Mouse (Mus musculus) neural tube, embryonic 14.5 days (tissue): Measurements from ENCODE around the gene Kdm6b. TPM values are rescaled to one million over a fixed set of nuclear protein-coding genes. Genes with fewer than 3 reads are reported as not detected.

Source experiments
- ATAC-seq: fragments of 200-750 bp; cut with Nextera tagmentation; 2 replicates; pipeline ENCODE4 v1.8.0; 2017; ENCODE audit warnings: low read depth, mild to moderate bottlenecking, moderate TSS enrichment, moderate library complexity
- H3K27ac ChIP-seq: fragments of 300-500 bp; sonication (generic); 2 replicates; pipeline ENCODE4 v1.5.1; 2014; ENCODE audit warnings: low read depth, mild to moderate bottlenecking, control low read depth, low read length, moderate library complexity, mixed read lengths
- H3K27me3 ChIP-seq: fragments of 300-500 bp; sonication (generic); 2 replicates; pipeline ENCODE4 v1.6.1; 2014; ENCODE audit warnings: low read length; ENCODE audit not compliant: control insufficient read depth, insufficient read depth
- H3K36me3 ChIP-seq: fragments of 300-500 bp; sonication (generic); 2 replicates; pipeline ENCODE4 v1.6.1; 2014; ENCODE audit warnings: low read length, mixed read lengths; ENCODE audit not compliant: control insufficient read depth, insufficient read depth
- H3K4me1 ChIP-seq: fragments of 300-500 bp; sonication (generic); 2 replicates; pipeline ENCODE4 v1.6.1; 2014; ENCODE audit warnings: low read length; ENCODE audit not compliant: control insufficient read depth, insufficient read depth
- H3K4me2 ChIP-seq: fragments of 300-500 bp; sonication (generic); 2 replicates; pipeline ENCODE4 v1.6.1; 2014; ENCODE audit warnings: mild to moderate bottlenecking, low read depth, low read length, control low read depth
- H3K4me3 ChIP-seq: fragments of 300-500 bp; sonication (generic); 2 replicates; pipeline ENCODE4 v1.5.1; 2014; ENCODE audit warnings: low read depth, low read length, control low read depth, mixed read lengths
- H3K9ac ChIP-seq: fragments of 300-500 bp; sonication (generic); replicated peaks from 2 replicates; pipeline ENCODE4 v1.6.1; 2014; ENCODE audit warnings: low read depth, mild to moderate bottlenecking, control low read depth, low read length, mixed read lengths
- H3K9me3 ChIP-seq: fragments of 300-500 bp; sonication (generic); 2 replicates; pipeline ENCODE4 v1.6.1; 2016; ENCODE audit warnings: low read length; ENCODE audit not compliant: control insufficient read depth
- WGBS: fragments of 180-500 bp; shearing (Covaris S2); extraction: QIAGEN DNeasy Blood & Tissue Kit; methylation state at CpG from one replicate; pipeline ENCODE4 v1.1.7; 2014; 5-methylcytosine and 5-hydroxymethylcytosine counted together
- polyA plus RNA-seq: library from polyadenylated mRNA; unstranded; fragments of >200 nt; fragmentation: Nextera tagmentation; extraction: Ambion mirVana; gene quantifications from 2 replicates; pipeline ENCODE4 v1.2.1, GENCODE M21; 2014

Gene Kdm6b
- polyA plus RNA-seq, 1 experiment from 2014 or later = 37.5 TPM

GRCm38 (mm10) chr11:69366855-69367615 lies 46.4 kb downstream of the Kdm6b start:
- H3K4me1 ChIP-seq = peaks cover 51% of the 10 kb centered on the region
- no peak for ATAC-seq

GRCm38 (mm10) chr11:69366157-69366854 lies 47.2 kb downstream of the Kdm6b start:
- peak overlapping the region; percentile 100 for H3K9ac ChIP-seq
- peaks cover 44% of the 10 kb centered on the region for H3K4me1 ChIP-seq
- peak overlapping the region; percentile 98 for H3K4me2 ChIP-seq
- peak overlapping the region; percentile 100 for H3K27ac ChIP-seq
- peaks cover 21% of the 10 kb centered on the region for H3K36me3 ChIP-seq
- H3K9me3 ChIP-seq = no peaks in the 10 kb centered on the region
- H3K4me3 ChIP-seq = peak overlapping the region; percentile 85
- ATAC-seq = peak; percentile 88
- no peaks in the 10 kb centered on the region for H3K27me3 ChIP-seq
- WGBS = under 1% methylated on average over 26 of the region's 26 CpGs

More at GRCm38 (mm10) chr11:69366855-69367615, 46.4 kb downstream of the Kdm6b start:
- Histone ChIP-seq H3K4me2 (peak overlapping the region; percentile 98), H3K27ac (peak overlapping the region; percentile 100), H3K9me3 (no peaks in the 10 kb centered on the region), H3K9ac (peak overlapping the region; percentile 100), H3K4me3 (peak overlapping the region; percentile 85), H3K27me3 (no peaks in the 10 kb centered on the region), H3K36me3 (peaks cover 14% of the 10 kb centered on the region)
- WGBS = under 1% methylated on average over 22 of the region's 22 CpGs

DNA sequence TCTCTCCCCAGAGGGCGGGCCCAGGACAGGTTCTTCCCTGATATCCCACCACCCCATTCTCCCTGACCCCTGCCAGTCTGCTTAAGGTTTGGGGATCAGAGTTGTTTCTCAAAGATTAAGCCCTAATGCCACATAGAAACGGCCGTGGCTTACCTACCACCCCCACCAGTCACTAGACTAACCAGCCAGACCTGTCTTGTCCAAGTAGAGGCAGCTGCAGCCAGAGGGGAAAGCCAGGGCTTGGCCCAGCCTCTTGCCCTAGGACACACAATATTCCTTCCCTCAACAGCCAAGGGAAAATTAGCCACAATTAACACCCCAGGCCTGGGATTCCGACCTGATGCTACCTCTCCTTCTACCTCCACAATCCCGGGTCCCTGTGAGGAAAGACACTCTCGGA lies 47.8 kb downstream of the Kdm6b start:
- H3K4me1 ChIP-seq = peaks cover 39% of the 10 kb centered on the region
- H3K27ac ChIP-seq = peak overlapping the region; percentile 100

GRCm38 (mm10) chr11:69364910-69365309 lies 48.6 kb downstream of the Kdm6b start:
- ATAC-seq = peak; percentile 47; the same call in 1 of the 2 replicates
- peak overlapping the region; percentile 98; the same call in 1 of the 2 replicates for H3K4me2 ChIP-seq
- H3K36me3 ChIP-seq = peaks cover 35% of the 10 kb centered on the region
- H3K27ac ChIP-seq = peak overlapping the region; percentile 100
- WGBS = 0% methylated on average over 6 of the region's 6 CpGs
- peak overlapping the region; percentile 63; the same call in 1 of the 2 replicates for H3K9ac ChIP-seq
- no peaks in the 10 kb centered on the region for H3K27me3 ChIP-seq
- H3K9me3 ChIP-seq = no peaks in the 10 kb centered on the region
- peak overlapping the region; percentile 85; the same call in 1 of the 2 replicates for H3K4me3 ChIP-seq
- H3K4me1 ChIP-seq = peaks cover 35% of the 10 kb centered on the region

More for the DNA sequence above, 47.8 kb downstream of the Kdm6b start:
- H3K9me3 ChIP-seq = no peaks in the 10 kb centered on the region
- H3K4me2 ChIP-seq = peak overlapping the region; percentile 98
- peak overlapping the region; percentile 63 for H3K9ac ChIP-seq
- H3K36me3 ChIP-seq = peaks cover 27% of the 10 kb centered on the region
- H3K27me3 ChIP-seq = no peaks in the 10 kb centered on the region
- 23% methylated on average over 6 of the region's 6 CpGs for WGBS
- H3K4me3 ChIP-seq = peak overlapping the region; percentile 85
- ATAC-seq = no peak

- no peak for ATAC-seq
- no peak overlapping the region for H3K9ac ChIP-seq
- WGBS = 49% methylated on average over 8 of the region's 8 CpGs
- H3K9me3 ChIP-seq = no peaks in the 10 kb centered on the region
- H3K36me3 ChIP-seq = peaks cover 40% of the 10 kb centered on the region
- no peaks in the 10 kb centered on the region for H3K27me3 ChIP-seq
- peak overlapping the region; percentile 100 for H3K27ac ChIP-seq
- H3K4me2 ChIP-seq = peak overlapping the region; percentile 98; the same call in 1 of the 2 replicates
- H3K4me1 ChIP-seq = peaks cover 31% of the 10 kb centered on the region
- H3K4me3 ChIP-seq = no peak overlapping the region
Measured at GRCm38 (mm10) chr11:69364376-69364775, 49.1 kb downstream of the Kdm6b start.

DNA sequence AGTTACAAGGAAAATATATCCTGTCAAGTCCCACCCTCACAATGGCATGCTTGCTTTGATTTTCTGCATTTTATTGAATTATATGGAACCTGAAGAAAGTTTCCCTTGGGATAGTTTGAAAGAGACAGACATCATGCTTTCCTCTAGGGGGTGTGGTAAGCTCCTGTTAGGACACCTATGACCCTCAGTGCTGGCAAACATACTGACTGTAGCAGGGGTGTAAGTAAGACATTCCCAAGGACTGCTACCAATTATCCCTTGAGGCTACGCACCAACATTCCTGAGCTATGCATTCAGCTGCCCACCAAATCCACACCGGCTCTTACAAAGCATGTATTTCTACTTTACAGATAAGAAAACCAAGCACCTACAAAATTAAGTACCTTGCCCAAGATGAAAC lies 51.0 kb downstream of the Kdm6b start:
- H3K27ac ChIP-seq = no peak overlapping the region

GRCm38 (mm10) chr11:69362021-69362420 lies 51.5 kb downstream of the Kdm6b start:
- no peak for ATAC-seq
- Histone ChIP-seq H3K9ac (no peak overlapping the region), H3K9me3 (no peaks in the 10 kb centered on the region), H3K36me3 (peaks cover 63% of the 10 kb centered on the region), H3K4me2 (no peak overlapping the region), H3K27ac (no peak overlapping the region), H3K4me3 (no peak overlapping the region), H3K27me3 (no peaks in the 10 kb centered on the region), H3K4me1 (peaks cover 23% of the 10 kb centered on the region)
- 46% methylated on average over 7 of the region's 7 CpGs for WGBS

More for the DNA sequence above, 51.0 kb downstream of the Kdm6b start:
- no peak overlapping the region for H3K4me3 ChIP-seq
- no peaks in the 10 kb centered on the region for H3K9me3 ChIP-seq
- H3K27me3 ChIP-seq = no peaks in the 10 kb centered on the region
- no peak for ATAC-seq
- 94% methylated on average over 2 of the region's 2 CpGs for WGBS
- no peak overlapping the region for H3K4me2 ChIP-seq
- peaks cover 59% of the 10 kb centered on the region for H3K36me3 ChIP-seq
- no peak overlapping the region for H3K9ac ChIP-seq
- H3K4me1 ChIP-seq = peaks cover 26% of the 10 kb centered on the region

DNA sequence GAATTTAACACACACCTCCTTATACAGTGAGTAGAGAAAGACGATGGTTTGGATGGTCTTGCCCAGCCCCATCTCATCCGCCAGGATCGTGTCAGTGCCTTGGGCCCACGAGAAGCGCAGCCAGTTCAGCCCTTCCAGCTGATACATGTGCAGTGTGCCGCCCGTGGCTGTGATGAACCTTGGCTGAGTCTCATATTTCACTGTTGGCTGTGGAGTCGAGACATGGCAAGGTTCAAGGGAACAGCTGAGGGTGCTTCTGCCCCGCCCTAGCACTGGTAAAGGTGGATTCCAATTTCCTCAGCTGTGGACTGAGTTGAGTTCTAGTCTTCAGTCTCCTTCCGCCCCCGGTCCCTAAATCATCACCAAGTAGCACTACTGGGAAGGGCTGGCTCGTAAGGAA lies 55.8 kb downstream of the Kdm6b start:
- ATAC-seq = no peak
- H3K27ac ChIP-seq = no peak overlapping the region
- peaks cover 94% of the 10 kb centered on the region for H3K36me3 ChIP-seq
- no peak overlapping the region for H3K9ac ChIP-seq
- H3K4me1 ChIP-seq = no peaks in the 10 kb centered on the region
- WGBS = 96% methylated on average over 12 of the region's 12 CpGs
- no peak overlapping the region for H3K4me2 ChIP-seq
- no peak overlapping the region for H3K4me3 ChIP-seq
- H3K9me3 ChIP-seq = no peaks in the 10 kb centered on the region
- no peaks in the 10 kb centered on the region for H3K27me3 ChIP-seq

- WGBS = 89% methylated on average over 5 of the region's 5 CpGs
- Histone ChIP-seq H3K27ac (no peak overlapping the region), H3K9me3 (no peaks in the 10 kb centered on the region), H3K36me3 (peaks cover 96% of the 10 kb centered on the region), H3K9ac (no peak overlapping the region), H3K4me2 (no peak overlapping the region), H3K4me1 (no peaks in the 10 kb centered on the region), H3K27me3 (no peaks in the 10 kb centered on the region), H3K4me3 (no peak overlapping the region)
- ATAC-seq = no peak
Measured at GRCm38 (mm10) chr11:69356544-69356943, 56.9 kb downstream of the Kdm6b start.
